Mouse (Mus musculus) G1E (cell line): ENCODE measurements at regions not wholly inside any gene's neighbourhood (a gene's known extent, or its start where the extent isn't known, plus 50 kb on each side); places are given as distances from the start of the nearest gene placed in this dataset.

Experiments
- CTCF ChIP-seq: IDR thresholded peaks from 2 replicates; pipeline ENCODE4 v1.5.1; 2012; ENCODE audit warnings: low read depth, low read length, inconsistent platforms, mixed read lengths
- GATA1 ChIP-seq: IDR thresholded peaks from 2 replicates; pipeline ENCODE4 v1.6.1; 2012; ENCODE audit warnings: borderline replicate concordance, low read length, inconsistent platforms, mixed read lengths
- GATA2 ChIP-seq: IDR thresholded peaks from 2 replicates; pipeline ENCODE4 v1.6.1; 2012; ENCODE audit warnings: low read depth, low read length, inconsistent platforms, borderline replicate concordance
- POLR2AphosphoS5 ChIP-seq: IDR thresholded peaks from 2 replicates; pipeline ENCODE4 v1.6.1; 2012; ENCODE audit warnings: low read depth, low read length, inconsistent platforms; ENCODE audit not compliant: insufficient replicate concordance
- TAL1 ChIP-seq: conservative IDR thresholded peaks from 2 replicates; pipeline ENCODE4 v1.6.1; 2012; ENCODE audit warnings: low read depth, low read length, inconsistent platforms, mixed read lengths

DNA sequence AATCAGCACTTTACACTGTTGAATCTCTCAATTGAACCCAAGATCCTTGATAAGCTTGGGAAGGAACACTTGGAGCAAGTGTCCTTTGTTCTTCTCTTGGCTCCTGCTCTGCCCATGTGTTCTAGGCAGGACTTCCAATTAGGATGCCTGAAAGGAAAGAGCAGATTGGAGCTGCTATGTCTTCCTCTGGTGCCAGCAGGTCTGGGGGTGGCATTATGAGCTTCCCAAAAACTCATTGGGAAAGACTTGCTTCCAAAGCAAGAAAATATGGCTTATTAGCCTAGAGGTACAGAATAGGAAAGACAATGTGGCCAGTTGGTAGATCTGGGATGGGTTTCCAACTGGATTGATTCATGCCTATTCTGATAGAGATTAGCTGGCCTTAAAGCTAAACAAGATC, 959.1 kb downstream of the Slc4a3 start:
- TF ChIP-seq CTCF, result no peak
- no peak for TF ChIP-seq TAL1
- TF ChIP-seq POLR2AphosphoS5, result no peak
- no peak for TF ChIP-seq GATA1
- no peak for TF ChIP-seq GATA2
